Mouse (Mus musculus): ENCODE results near the gene Dnttip1.

DNA sequence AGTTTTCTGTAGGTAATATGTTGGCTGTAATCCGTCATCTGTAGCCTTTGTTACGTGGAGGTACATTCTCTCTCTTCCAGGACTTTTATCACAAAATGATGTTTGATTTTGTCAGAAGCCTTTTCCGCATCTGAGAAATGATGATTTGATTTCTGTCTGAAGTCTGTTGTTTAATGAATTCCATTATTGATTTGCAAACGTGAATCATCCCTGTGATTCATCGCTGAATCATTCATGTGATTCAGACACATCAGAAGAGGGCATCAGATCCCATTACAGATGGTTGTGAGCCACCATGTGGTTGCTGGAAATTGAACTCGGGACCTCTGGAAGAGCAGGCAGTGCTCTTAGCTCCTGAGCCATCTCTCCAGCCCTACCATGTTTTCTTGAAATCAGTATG is 3.2 kb downstream of the Dnttip1 start:
- TF ChIP-seq GATA1 (IDR thresholded peaks at IDR 0.05; ENCODE audit: low read length) (no peak), TAL1 (IDR thresholded peaks at IDR 0.05; ENCODE audit: low read length) (no peak)

Measured in erythroblast, embryonic 14.5 days (primary cell).